Mouse (Mus musculus) large intestine, adult 2 months (tissue): ENCODE data around the gene Pitpnm1. TPM values are rescaled to one million over a fixed set of nuclear protein-coding genes. Genes with fewer than 3 reads are reported as not detected.
"Not testable (repeated sequence)": the region's sequence is repeated elsewhere in the genome, so short reads cannot be mapped to it uniquely, and the experiment has no call there.

Experiments used
- DNase-seq: peaks from one replicate; pipeline ENCODE4 v3.0.0-alpha.2; 2012; ENCODE audit warnings: low read depth, low spot score
- WGBS: fragments of 180-500 bp; shearing (Covaris S2); methylation state at CpG from one replicate; pipeline ENCODE4 v1.1.7; 2018; 5-methylcytosine and 5-hydroxymethylcytosine counted together
- polyA plus RNA-seq: library from polyadenylated mRNA; depleted of rRNA; stranded (reverse); fragments of >200 nt; gene quantifications from 2 replicates; pipeline ENCODE4 v1.2.3, GENCODE M21; 2012

Gene Pitpnm1
- polyA plus RNA-seq, 1 experiment = 114 TPM

- WGBS = 86% methylated on average over 2 of the region's 2 CpGs
- no peak for DNase-seq
Measured at GRCm38 (mm10) chr19:4131768-4132167, 32.0 kb downstream of the Pitpnm1 start.

GRCm38 (mm10) chr19:4134354-4134753 lies 34.6 kb downstream of the Pitpnm1 start:
- no peak for DNase-seq
- WGBS = 85% methylated on average over 4 of the region's 4 CpGs

- WGBS = 83% methylated on average over 6 of the region's 6 CpGs
Measured at GRCm38 (mm10) chr19:4135229-4135962, 35.6 kb downstream of the Pitpnm1 start.

GRCm38 (mm10) chr19:4135963-4136345 lies 36.2 kb downstream of the Pitpnm1 start:
- not testable (repeated sequence) for DNase-seq
- 17% methylated on average over 8 of the region's 8 CpGs for WGBS

More at GRCm38 (mm10) chr19:4135229-4135962, 35.6 kb downstream of the Pitpnm1 start:
- not testable (repeated sequence) for DNase-seq

- no peak for DNase-seq
- 83% methylated on average over 5 of the region's 5 CpGs for WGBS
Measured at GRCm38 (mm10) chr19:4136463-4136862, 36.7 kb downstream of the Pitpnm1 start.

- DNase-seq = no peak
- 49% methylated on average over 5 of the region's 5 CpGs for WGBS
Measured at GRCm38 (mm10) chr19:4137913-4138312, 38.1 kb downstream of the Pitpnm1 start.

GRCm38 (mm10) chr19:4139446-4139845 lies 39.6 kb downstream of the Pitpnm1 start, which contains the start of gene Gpr152:
TSS of gene Gpr152 (plus strand) at chr19:4139787.
- WGBS = 95% methylated on average over 2 of the region's 2 CpGs
- DNase-seq = no peak

- 84% methylated on average over 6 of the region's 6 CpGs for WGBS
- DNase-seq = no peak
Measured at GRCm38 (mm10) chr19:4140147-4140546, 40.3 kb downstream of the Pitpnm1 start.

GRCm38 (mm10) chr19:4142416-4143173 lies 42.8 kb downstream of the Pitpnm1 start:
- no peak for DNase-seq
- 85% methylated on average over 18 of the region's 18 CpGs for WGBS

- DNase-seq = no peak
- WGBS = 73% methylated on average over 7 of the region's 7 CpGs
Measured at GRCm38 (mm10) chr19:4143759-4144268, 44.0 kb downstream of the Pitpnm1 start, which contains the start of gene Cabp4. TSS of gene Cabp4 (minus strand) at chr19:4144033.

GRCm38 (mm10) chr19:4144550-4145498 lies 45.0 kb downstream of the Pitpnm1 start:
- DNase-seq = no peak
- WGBS = 71% methylated on average over 16 of the region's 16 CpGs

GRCm38 (mm10) chr19:4145936-4146335 lies 46.1 kb downstream of the Pitpnm1 start:
- no peak for DNase-seq
- WGBS = 94% methylated on average over 5 of the region's 5 CpGs

GRCm38 (mm10) chr19:4146366-4147021 lies 46.7 kb downstream of the Pitpnm1 start:
- 81% methylated on average over 12 of the region's 12 CpGs for WGBS
- no peak for DNase-seq

GRCm38 (mm10) chr19:4147022-4147405 lies 47.2 kb downstream of the Pitpnm1 start:
- WGBS = 71% methylated on average over 3 of the region's 3 CpGs
- DNase-seq = no peak

- 44% methylated on average over 9 of the region's 9 CpGs for WGBS
- no peak for DNase-seq
Measured at GRCm38 (mm10) chr19:4147782-4148490, 48.1 kb downstream of the Pitpnm1 start.

GRCm38 (mm10) chr19:4148491-4148806 lies 48.7 kb downstream of the Pitpnm1 start, which contains the start of gene Coro1b:
TSS of gene Coro1b (plus strand) at chr19:4148619.
- under 1% methylated on average over 33 of the region's 33 CpGs for WGBS
- peak; percentile 72 for DNase-seq

- 0% methylated on average over 8 of the region's 8 CpGs for whole genome bisulfite sequencing
- no peak for DNase-seq
Measured at GRCm38 (mm10) chr19:4148819-4149218, 49.0 kb downstream of the Pitpnm1 start.

- no peak for DNase-seq
- WGBS = 36% methylated on average over 11 of the region's 11 CpGs
Measured at GRCm38 (mm10) chr19:4149283-4149682, 49.5 kb downstream of the Pitpnm1 start.
